Mouse (Mus musculus) heart, adult 8-10 months (tissue): ENCODE measurements around the gene Gm6309. TPM values are rescaled to one million over a fixed set of nuclear protein-coding genes. Genes with fewer than 3 reads are reported as not detected.
"Not testable (repeated sequence)": the region's sequence is repeated elsewhere in the genome, so short reads cannot be mapped to it uniquely, and the experiment has no call there.

Experiments used
- DNase-seq: peaks from one replicate; pipeline ENCODE4 v3.0.0; 2022; ENCODE audit warnings: low spot score
- total RNA-seq, 4 experiments: library from RNA; stranded (reverse); gene quantifications; 2 replicates each; pipeline ENCODE4 v1.2.4; 2022

The Gm6309 gene
- not detected for total RNA-seq

DNA sequence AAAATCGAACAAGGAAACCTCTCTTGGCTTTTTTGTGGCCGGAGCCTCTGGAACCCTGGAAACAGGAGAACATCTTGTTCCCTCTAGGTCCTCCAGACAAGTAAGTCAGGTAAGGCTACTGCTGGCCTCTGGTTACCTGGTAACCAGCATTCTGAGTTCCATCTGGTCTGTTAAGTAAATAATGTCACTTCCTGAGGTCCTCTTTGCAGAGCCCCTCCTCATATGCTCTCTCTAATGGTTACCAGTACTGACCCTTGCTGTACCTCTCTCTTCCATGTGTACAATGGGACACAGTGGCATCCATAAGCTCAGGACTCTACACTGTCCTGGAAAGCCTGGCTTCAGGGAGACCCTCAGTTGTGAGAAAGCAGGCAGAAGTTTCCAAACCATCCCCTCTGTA is at the start of gene Gm6309:
Gm6309 (minus strand) TSS at position 101 of the 400 bp plus-strand sequence.
- DNase-seq = not testable (repeated sequence)

- DNase-seq = no peak
Observed at GRCm38 (mm10) chr5:146205537-146205936, 35.0 kb upstream of the Gm6309 start.

- no peak for DNase-seq
Observed at GRCm38 (mm10) chr5:146203921-146204320, 33.4 kb upstream of the Gm6309 start.

- DNase-seq = no peak
Observed at GRCm38 (mm10) chr5:146200580-146200979, 30.1 kb upstream of the Gm6309 start.

GRCm38 (mm10) chr5:146199540-146199939 is 29.0 kb upstream of the Gm6309 start:
- DNase-seq = no peak

- DNase-seq = no peak
Observed at GRCm38 (mm10) chr5:146199073-146199472, 28.6 kb upstream of the Gm6309 start.

DNA sequence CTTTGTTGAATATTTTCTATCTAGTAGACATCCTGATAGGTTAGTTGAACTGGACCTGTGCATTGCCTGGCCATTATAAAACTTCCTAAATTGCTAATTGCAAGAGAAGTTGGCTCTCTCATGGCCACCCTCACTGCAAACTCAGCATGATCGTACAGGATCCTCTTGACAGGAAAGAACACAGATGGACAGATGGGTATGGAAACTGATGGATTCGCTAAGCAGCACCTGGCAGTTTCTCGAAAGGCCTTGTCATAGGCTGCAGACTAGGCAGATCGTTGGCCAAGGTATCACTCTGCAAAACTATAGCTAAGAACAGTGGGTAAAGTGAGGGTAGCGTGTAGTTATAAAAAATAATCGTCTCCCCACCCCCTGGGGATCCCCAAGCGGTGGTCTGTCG is 22.8 kb upstream of the Gm6309 start:
- no peak for DNase-seq

DNA sequence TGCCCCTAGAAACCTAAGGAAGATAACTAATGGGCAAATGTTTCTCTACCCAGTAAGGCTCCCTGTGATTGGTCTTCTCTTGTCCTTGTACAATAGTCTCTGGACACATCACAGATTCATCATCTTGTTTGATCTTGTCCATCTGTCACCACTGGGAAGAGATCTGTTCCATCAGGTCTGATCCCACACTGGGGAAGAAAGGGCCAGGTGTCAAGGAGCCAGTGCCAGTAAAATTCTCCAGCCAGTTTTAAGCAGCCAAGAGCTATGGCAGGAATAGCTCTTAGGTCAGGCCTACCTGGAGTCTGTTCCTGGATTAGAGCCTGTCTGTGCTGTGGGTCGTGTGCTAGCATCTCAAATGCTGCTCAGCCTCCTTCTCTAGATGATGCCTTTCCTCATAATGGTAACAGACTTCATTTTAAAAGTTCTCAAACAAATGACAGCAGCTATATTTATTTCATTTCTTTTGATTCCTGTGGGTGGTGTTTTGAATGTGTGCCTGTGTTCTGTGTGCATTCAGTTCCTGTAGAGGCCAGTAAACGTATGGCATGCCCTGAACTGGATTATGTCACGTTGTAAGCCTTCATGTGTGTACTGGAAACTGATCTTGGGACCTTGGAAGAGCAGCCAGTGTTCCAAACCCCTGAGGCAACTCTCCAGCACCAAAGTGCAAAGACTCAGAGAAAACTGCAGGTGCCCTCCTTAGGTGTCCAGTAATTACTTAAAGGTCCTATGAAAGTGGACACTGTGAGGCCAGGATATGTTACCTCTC is 20.2 kb upstream of the Gm6309 start:
- DNase-seq = no peak

DNA sequence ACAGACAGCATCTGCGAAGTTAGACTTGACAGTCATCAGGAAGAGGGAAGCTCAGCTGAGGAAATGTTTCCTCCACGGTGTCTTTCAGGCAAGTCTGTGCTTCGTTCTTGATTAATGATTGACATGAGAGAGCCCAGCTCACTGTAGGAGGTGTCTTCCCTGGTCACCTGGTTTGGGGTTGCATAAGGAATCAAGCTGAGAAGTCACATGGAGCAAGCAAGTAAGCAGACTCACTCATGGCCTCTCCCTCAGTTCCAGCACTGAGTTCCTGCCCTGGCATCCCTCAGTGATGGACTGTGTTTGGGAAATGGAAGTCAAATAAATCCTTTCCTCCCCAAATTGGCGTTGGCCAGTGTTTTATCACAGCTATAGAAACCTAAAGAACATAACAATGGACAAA is 19.6 kb upstream of the Gm6309 start:
- no peak for DNase-seq

- no peak for DNase-seq
Observed at GRCm38 (mm10) chr5:146188712-146189111, 18.2 kb upstream of the Gm6309 start.

- no peak for DNase-seq
Observed at GRCm38 (mm10) chr5:146188144-146188543, 17.6 kb upstream of the Gm6309 start.

DNA sequence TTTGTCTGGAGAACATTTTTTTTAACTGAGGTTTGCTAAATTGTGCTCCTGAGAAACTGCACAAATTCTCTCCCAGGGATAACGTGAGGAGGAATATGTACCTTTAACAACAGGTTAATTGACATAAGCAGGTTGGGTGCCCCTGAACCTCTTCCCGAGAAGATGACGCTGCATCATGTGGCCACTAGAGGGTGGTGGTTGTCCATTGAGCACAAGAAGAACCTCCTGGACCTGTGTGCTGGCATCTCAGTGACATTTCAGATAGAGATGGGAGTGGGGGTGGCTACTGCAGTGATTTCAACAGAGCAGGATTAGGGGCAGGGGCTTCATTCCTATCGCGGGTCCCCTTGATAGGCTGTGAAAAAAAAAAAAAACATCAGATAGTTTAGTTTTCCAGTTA is 16.9 kb upstream of the Gm6309 start:
- peak; percentile 54 for DNase-seq

- DNase-seq = not testable (repeated sequence)
Observed at GRCm38 (mm10) chr5:146185204-146185603, 14.7 kb upstream of the Gm6309 start, which contains the start of gene 1700001J03Rik. 1700001J03Rik (minus strand) TSS chr5:146185304.

GRCm38 (mm10) chr5:146172744-146173143 is 2.2 kb upstream of the Gm6309 start:
- not testable (repeated sequence) for DNase-seq

DNA sequence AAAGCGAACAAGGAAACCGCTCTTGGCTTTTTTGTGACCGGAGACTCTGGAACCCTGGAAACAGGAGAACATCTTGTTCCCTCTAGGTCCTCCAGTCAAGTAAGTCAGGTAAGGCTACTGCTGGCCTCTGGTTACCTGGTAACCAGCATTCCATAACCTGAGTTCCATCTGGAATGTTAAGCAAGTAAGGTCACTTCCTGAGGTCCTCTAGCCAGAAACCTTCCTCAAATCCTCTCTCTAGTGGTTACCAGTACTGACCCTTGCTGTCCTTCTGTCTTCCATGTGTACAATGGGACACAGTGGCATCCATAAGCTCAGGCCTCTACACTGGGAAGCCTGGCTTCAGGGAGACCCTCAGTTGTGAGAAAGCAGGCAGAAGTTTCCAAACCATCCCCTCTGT is 10.1 kb downstream of the Gm6309 start, which contains the start of gene Gm5565:
Gm5565 (minus strand) TSS at position 101 of the 400 bp plus-strand sequence.
- DNase-seq = not testable (repeated sequence)

GRCm38 (mm10) chr5:146158326-146158725 is 12.2 kb downstream of the Gm6309 start:
- not testable (repeated sequence) for DNase-seq

DNA sequence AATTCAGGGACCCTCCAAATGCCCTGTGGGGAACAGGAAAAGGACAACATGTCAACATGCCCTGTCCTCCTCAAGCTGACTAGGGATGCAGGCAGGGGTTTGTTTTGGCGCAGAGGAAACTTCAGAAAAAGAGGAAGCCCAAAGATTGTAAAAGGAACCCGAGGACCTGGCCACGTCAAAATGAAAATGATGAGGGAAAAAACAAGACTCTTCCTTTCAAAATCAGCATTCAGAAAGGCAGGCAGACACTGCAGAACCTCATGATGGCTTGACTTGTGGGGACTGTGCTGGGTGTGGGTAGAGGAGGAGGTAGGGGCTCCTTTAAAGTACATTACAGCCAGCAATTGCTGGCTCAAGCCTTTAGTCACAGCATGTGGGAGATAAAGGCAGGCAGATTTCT is 20.1 kb downstream of the Gm6309 start:
- no peak for DNase-seq

GRCm38 (mm10) chr5:146147903-146148302 is 22.6 kb downstream of the Gm6309 start:
- DNase-seq = no peak

Other genes with a start within 250 kb of the Gm6309 start
- gene Cyp3a25, start 161.1 kb downstream of the Gm6309 start, total RNA-seq = not detected
- not detected for gene Cyp3a59, start 91.5 kb downstream of the Gm6309 start, total RNA-seq
- not detected for gene Gm5565, start 10.2 kb downstream of the Gm6309 start, total RNA-seq
- under 1 TPM in 3 of 4 experiments, not detected in 1; 0.63 to 0.85 (median 0.63) TPM for gene 1700001J03Rik, start 14.6 kb upstream of the Gm6309 start, total RNA-seq
- gene Rnf6, start 50.8 kb upstream of the Gm6309 start, total RNA-seq = 10 to 100 TPM; 35.4 to 43.8 (median 40.9) TPM
- 10 to 100 TPM; 13.7 to 18.6 (median 16.9) TPM for gene Cdk8, start 60.5 kb upstream of the Gm6309 start, total RNA-seq
- under 1 TPM; 0.25 to 0.57 (median 0.54) TPM for gene Wasf3, start 214.3 kb upstream of the Gm6309 start, total RNA-seq